Mouse (Mus musculus) layer of hippocampus, adult 11-12 months (tissue): ENCODE measurements around the gene Acsm3.
"Not testable (repeated sequence)": the region's sequence is repeated elsewhere in the genome, so short reads cannot be mapped to it uniquely, and the experiment has no call there.

Source experiments
- DNase-seq: peaks from one replicate; pipeline ENCODE4 v3.0.0; 2022; ENCODE audit warnings: low spot score

Acsm3 gene

GRCm38 (mm10) chr7:119760527-119760951 is at the start of gene Acsm3:
Gene Acsm3 (plus strand): TSS chr7:119760923.
- no peak for DNase-seq

DNA sequence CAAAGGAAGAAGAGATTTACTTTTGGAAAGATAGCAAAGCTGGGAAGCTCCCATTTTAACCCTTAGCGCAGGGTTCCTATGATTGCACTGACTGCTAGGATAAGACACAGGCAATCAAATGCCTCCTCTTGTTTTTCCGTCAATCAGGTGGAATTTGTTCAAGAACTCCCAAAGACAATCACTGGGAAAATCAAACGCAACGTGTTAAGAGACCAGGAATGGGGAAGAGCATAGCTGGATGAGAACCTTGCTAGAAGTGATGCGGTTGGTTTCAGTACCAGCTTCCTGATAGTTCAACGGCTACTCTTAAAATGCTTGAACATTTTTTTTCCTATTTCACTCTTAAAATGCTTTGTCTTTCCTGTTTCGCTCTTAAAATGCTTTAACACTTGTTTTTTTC is 46.6 kb upstream of the Acsm3 start:
- no peak for DNase-seq

- peak; percentile 95 for DNase-seq
Measured at GRCm38 (mm10) chr7:119720253-119720946, 40.3 kb upstream of the Acsm3 start, which contains the start of gene Thumpd1. Gene Thumpd1 (minus strand): TSS chr7:119720798.

DNA sequence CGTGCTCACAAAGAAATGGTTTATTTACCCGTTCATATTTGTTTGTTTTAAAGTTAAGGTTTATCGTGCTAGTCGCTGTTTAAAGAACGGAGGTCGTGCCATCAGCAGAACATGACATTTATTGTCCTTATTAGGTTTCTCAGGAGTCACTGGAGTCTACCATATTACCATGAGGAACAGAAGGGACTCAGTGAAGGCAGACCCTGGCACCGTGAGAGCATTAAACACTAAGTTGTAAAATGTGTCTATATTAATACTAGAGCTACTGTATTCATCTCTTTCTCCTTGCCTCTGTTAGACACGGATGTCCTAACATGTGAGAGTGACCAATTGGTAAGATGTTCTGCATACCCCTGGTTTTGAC is 39.8 kb upstream of the Acsm3 start:
- DNase-seq: peak; percentile 35

DNA sequence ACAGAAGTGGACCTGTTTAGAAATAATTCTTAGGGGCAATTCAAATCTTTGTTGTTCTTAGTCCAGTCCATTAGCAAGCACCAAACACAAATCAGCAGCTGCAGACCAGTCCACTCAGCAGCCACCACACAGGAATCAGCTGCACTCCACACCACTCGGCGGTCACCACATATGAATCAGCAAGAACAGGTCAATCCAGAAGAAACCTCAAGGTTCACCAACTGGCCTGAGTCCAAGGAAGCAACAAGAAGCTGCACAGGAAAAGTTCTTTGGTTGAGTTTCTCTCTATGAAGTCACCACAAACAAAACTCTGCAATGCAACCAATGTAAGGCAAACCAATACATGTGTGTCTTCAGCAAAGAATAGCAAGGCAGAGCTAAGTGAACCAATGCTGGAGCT is 33.1 kb upstream of the Acsm3 start:
- DNase-seq: no peak

DNA sequence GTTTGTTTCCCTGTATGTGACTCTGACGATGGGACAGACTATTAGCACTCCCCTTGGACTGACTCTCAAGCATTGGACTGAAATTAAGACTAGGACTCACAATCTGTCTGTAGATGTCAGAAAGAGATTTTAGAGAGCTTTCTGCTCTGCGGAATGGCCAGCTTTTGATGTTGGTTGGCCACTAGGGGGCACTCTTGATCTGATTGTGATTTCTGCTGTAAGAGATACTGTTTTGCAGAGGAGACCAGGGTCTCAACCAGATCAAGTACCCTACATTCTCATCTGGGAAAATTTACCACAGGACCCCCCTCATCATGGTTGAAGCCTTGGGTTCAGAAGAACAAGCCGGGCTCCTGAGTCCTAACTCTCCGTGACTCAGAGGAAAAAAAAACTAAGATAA is 29.5 kb upstream of the Acsm3 start:
- DNase-seq: peak; percentile 26

- DNase-seq: no peak
Measured at GRCm38 (mm10) chr7:119738877-119739276, 21.8 kb upstream of the Acsm3 start.

GRCm38 (mm10) chr7:119739798-119740468 is 20.8 kb upstream of the Acsm3 start:
- DNase-seq: not testable (repeated sequence)

DNA sequence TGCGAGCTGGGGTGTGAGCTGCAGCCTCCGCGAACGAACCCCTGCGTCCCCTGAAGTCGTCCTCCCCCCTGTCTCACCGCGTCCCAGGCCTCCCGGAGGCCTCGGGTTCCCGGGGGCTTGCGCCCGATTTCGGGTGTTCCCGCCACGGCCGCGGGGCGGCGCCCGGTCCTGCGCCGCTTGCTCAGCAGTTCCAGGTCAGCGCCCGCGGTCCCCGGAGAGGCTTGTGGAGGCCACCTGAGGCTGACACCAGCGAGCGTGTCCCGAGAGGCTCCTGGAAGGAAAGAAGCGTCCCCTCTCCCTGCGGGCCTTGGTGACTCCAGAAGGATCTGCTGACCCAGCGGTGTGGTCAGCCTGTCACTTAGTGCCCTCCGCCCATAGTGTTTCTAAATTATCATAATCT is 16.4 kb upstream of the Acsm3 start:
- DNase-seq: no peak

DNA sequence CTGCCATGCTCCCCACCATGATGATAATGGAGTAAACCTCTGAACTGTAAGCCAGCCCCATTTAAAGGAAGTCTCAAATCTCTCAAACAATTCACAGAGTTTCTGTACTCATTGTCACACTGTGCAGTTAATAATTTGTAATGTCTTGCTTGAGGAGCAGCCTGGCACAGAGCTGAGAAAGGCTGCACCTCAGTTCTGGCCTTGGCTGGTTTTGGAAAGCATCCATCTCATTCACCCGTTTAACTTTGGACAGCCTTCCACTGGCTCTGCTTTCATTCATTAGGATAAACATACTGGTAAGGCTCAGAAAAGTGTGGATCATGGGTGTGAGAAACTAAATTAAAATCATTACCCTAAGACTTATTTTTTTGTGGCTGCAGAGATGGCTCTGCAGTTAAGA is 14.9 kb upstream of the Acsm3 start:
- DNase-seq: no peak

- DNase-seq: no peak
Measured at GRCm38 (mm10) chr7:119748761-119749160, 12.0 kb upstream of the Acsm3 start.

GRCm38 (mm10) chr7:119749942-119750341 is 10.8 kb upstream of the Acsm3 start:
- DNase-seq: no peak

- no peak for DNase-seq
Measured at GRCm38 (mm10) chr7:119753696-119754095, 7.0 kb upstream of the Acsm3 start.

DNA sequence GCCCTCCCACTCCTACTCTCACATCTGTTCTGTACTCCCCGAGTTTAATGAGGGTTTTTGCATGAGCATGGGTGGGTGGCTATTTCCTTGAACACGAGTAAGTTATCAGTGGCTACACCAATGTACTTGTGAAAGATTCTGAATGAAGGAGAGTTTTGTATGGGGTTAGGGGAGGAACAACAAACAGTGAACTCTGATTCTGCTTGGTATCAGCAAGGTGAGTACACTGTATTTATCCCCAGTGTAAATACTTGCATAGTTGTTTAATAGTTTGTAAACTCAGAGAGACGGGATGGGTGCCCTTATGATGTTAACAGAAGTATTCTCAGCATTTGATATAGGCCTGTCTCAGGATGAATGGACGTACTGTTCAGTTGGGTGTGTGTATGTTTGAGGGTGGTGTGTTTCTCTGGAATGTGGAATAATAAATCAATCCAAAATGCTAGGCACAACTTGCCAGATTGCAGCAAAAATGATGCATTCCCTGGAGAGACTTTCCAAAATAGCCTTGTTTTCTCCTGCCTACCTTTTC is 1.5 kb downstream of the Acsm3 start:
- no peak for DNase-seq

- DNase-seq: no peak
Measured at GRCm38 (mm10) chr7:119764377-119764776, 3.7 kb downstream of the Acsm3 start.

DNA sequence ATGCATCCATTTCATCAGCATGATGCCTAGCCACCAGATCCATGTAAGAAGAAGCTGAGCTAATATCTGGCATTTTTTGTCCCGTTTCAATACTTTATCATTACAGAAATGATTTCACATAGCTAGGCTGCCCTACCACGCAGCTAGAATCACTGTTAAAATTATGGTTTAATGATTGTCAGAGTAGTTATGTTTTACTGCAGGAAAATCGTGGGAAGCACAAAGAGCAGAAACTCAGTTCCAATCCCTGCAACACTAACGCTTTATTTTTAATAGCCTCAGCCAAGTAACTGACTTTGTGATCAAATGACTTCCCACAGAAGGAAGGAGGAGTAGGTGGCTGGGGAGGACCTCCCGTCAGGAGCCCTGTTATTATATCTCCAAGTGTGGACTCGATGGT is 6.3 kb downstream of the Acsm3 start:
- DNase-seq: no peak

- no peak for DNase-seq
Measured at GRCm38 (mm10) chr7:119769895-119770294, 9.2 kb downstream of the Acsm3 start.

DNA sequence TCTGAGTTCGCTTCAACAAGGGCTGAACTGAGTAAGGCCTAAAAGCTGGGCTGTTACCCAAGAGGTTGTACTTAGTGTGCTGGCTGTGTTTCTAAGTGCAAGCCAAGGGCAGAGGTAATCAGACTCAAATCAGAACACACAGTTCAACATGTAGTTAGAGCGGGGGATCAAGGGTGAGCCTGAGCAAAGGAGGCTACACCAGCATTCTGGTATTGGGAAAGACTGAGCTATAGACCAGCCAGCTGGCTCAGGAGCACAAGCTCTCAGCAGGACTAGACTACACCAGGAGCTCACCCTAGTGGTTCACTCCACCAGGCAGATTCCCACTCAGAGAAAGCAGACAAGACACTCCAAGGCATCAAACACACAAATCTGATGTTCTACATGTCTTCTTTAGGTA is 22.7 kb downstream of the Acsm3 start:
- no peak for DNase-seq

GRCm38 (mm10) chr7:119784908-119785307 is 24.2 kb downstream of the Acsm3 start:
- DNase-seq: no peak

DNA sequence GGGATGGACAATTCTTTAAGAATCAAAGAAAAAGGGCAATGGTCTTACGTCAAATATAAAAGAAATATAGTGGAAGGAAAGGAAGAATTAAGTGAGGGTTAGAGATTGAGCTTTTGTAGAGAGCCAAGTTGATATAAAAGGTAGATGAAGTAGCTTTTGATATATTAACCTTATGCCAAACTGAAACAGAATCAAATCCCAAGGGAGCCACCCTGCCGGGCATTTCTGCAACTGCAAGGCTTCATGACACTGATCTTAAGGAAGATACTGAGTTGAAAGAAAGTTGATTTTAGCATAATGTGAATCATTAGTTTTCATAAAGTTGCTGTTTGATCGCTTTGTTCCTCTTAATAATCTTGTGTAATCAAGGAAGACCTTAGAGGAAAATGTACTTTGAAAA is 28.3 kb downstream of the Acsm3 start:
- DNase-seq: no peak

GRCm38 (mm10) chr7:119793586-119794250 is 33.0 kb downstream of the Acsm3 start, which contains the start of the genes Rexo5 and Eri2:
Gene Rexo5 (plus strand): TSS chr7:119794006.
Gene Eri2 (minus strand): TSS chr7:119794058.
- peak; percentile 69 for DNase-seq

GRCm38 (mm10) chr7:119794251-119794638 is 33.5 kb downstream of the Acsm3 start:
- no peak for DNase-seq

- DNase-seq: no peak
Measured at GRCm38 (mm10) chr7:119795311-119795710, 34.6 kb downstream of the Acsm3 start.
